24 mouse cellular contexts compared by ENCODE assay signal in the genomic region with DNA sequence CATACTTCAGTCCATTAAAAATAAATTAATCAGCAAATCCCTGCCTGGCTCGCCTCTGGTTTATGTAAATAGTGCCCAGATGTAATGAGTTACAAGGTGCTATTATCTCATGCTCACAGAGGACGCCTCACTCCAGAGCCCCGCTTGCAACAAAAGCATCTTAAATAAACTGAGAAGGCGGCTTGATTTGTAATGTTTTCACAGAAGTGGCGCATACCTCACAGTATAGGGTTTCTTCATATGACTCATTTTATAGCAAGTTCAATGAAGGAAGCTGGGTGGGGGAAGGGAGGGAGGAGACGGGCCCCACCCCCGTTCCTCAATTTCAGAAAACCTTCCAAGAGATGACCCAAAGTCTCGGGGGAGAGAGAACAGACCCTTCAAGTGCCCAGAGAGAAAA. TPM values are rescaled to one million over a fixed set of nuclear protein-coding genes. Genes with fewer than 3 reads are reported as not detected.
"Had no signal": no experiment of that assay in that cellular context is flagged by ENCODE, and none has a peak within 500 bp of the region (broad histone marks: within the 10 kb centered on the region; RNA-seq: fewer than 3 reads in every experiment).

No protein-coding gene starts in this region.

- H3K4me3 ChIP-seq: midbrain, embryonic 10.5 days; midbrain, embryonic 15.5 days; neural tube, embryonic 13.5 days; stomach, embryonic 15.5 days had no signal

- ATAC-seq: intestine, postnatal 0 days; liver, postnatal 0 days; lung, postnatal 0 days; midbrain, embryonic 15.5 days had no signal

- H3K27me3 ChIP-seq: midbrain, embryonic 15.5 days; neural tube, embryonic 13.5 days; stomach, embryonic 15.5 days had no signal

- H3K4me1 ChIP-seq: midbrain, embryonic 10.5 days; midbrain, embryonic 15.5 days; neural tube, embryonic 13.5 days; stomach, embryonic 15.5 days had no signal

- H3K4me2 ChIP-seq: liver, embryonic 11.5 days; lung, embryonic 14.5 days; midbrain, embryonic 15.5 days; neural tube, embryonic 13.5 days; stomach, embryonic 15.5 days had no signal

- H3K9ac ChIP-seq: liver, embryonic 14.5 days; liver, postnatal 0 days; lung, embryonic 14.5 days; midbrain, embryonic 15.5 days; neural tube, embryonic 13.5 days; stomach, embryonic 15.5 days had no signal

- DNase-seq: kidney, adult 2 months; kidney, postnatal 36 days; liver, postnatal 0 days; lung, embryonic 14.5 days; retina, postnatal 1 day; right cerebral cortex, postnatal 25 days; spleen, adult 18-20 months; thymus, postnatal 25 days had no signal

- H3K27ac ChIP-seq: kidney, postnatal 0 days; liver, embryonic 14.5 days; macrophage; midbrain, embryonic 10.5 days; midbrain, embryonic 15.5 days; neural tube, embryonic 13.5 days; stomach, embryonic 15.5 days had no signal

- H3K9me3 ChIP-seq: midbrain, embryonic 10.5 days; midbrain, embryonic 15.5 days; neural tube, embryonic 13.5 days; stomach, embryonic 15.5 days had no signal

RNA-seq across cellular contexts. Expression of a gene that starts 12.3 kb away (rescaled TPM):
- total RNA-seq: layer of hippocampus, adult 8-10 months; layer of hippocampus, postnatal 14 days; left cerebral cortex, adult 18-20 months; left cerebral cortex, postnatal 25 days; megakaryocyte, adult 5-6 weeks; neutrophil, adult 5-6 weeks had no signal
- polyA plus RNA-seq: kidney, adult 2 months; lung, postnatal 0 days; macrophage had no signal
